Mouse (Mus musculus) cerebellum, postnatal 4 days (tissue): ENCODE measurements around the gene Tubb3.
A peak's percentile ranks its signal among the peaks of the same experiment; 100 is the strongest.
"Not testable (repeated sequence)": the region's sequence is repeated elsewhere in the genome, so short reads cannot be mapped to it uniquely, and the experiment has no call there.

Source experiments
- DNase-seq, 2 experiments: peaks; one replicate each; pipeline ENCODE4 v3.0.0; 2022; ENCODE audit warnings: low spot score in 2 of 2, mixed read lengths in 1 of 2

Gene Tubb3

DNA sequence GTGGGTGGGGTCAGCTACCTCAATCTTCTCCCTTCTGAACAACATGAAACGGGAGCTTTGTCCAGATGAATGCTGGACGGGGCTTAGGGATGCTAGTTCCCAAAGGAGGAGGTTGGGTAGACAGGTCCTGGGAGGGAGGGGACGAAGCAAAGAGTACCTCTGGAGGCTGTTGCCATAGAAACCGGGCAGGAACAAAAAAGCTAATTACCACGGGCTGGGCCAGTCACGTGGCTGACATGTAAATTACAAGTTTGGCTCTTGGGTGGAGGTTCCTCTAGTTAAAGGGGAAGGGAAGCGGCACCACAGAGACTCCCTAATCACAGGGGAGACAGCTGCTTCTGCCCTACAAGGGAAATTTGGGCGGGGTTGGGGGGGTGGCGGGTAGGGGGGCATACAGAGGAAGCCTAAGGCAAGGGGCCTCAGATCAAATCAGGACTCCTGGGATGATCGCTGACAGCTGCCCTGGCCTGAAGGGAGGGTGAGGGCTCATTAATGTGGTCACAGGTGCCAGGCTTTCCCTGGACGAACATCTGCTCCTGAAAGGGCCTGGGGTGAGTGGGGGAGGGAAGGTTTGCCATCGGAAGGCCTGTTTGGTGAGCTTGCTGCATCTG, 1.4 kb downstream of the Tubb3 start:
- DNase-seq = peak in 1 of 2 experiments; percentile 38

DNA sequence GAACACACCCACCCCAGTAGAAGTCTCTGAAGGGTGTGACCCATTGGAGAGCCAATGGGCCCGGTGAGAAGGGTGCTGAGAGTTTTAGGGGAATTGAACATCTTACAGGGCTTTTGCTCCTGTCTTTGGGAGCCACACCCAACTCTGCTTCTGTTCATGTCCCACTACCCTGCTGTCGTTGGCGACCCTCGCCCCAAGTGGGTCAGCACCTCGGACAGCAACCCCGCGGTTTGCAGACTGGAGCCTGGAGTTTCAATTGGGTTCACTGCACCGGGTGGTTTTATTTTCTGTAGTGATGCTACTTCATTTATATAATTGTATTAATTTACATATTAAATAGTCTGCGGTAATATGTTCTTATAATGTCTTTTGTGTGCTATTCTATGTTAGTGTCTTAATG, 3.0 kb downstream of the Tubb3 start:
- DNase-seq = no peak

DNA sequence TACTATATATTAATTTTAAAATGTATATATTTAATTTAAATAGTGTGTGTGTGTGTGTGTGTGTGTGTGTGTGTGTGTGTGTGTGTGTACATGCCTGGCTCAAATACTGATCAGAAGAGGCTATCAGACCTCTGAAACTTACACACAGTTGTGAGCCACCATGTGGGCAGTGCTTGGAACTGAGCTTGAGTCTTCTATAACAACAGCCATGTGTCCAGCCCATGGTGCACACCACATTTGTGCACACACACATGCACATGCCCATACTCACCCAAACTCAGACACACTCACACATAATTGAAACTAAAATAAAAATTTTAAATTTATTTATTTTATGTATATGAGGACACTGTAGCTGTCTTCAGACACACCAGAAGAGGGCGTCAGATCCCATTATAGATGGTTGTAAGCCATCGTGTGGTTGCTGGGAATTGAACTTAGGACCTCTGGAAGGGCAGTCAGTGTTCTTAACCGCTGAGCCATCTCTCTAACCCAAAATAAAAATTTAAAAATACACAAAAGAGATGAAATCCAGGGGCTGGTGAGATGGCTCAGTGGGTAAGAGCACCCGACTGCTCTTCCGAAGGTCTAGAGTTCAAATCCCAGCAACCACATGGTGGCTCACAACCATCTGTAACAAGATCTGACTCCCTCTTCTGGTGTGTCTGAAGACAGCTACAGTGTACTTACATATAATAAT, 3.9 kb downstream of the Tubb3 start:
- peak in 1 of 2 experiments; percentile 18 for DNase-seq

DNA sequence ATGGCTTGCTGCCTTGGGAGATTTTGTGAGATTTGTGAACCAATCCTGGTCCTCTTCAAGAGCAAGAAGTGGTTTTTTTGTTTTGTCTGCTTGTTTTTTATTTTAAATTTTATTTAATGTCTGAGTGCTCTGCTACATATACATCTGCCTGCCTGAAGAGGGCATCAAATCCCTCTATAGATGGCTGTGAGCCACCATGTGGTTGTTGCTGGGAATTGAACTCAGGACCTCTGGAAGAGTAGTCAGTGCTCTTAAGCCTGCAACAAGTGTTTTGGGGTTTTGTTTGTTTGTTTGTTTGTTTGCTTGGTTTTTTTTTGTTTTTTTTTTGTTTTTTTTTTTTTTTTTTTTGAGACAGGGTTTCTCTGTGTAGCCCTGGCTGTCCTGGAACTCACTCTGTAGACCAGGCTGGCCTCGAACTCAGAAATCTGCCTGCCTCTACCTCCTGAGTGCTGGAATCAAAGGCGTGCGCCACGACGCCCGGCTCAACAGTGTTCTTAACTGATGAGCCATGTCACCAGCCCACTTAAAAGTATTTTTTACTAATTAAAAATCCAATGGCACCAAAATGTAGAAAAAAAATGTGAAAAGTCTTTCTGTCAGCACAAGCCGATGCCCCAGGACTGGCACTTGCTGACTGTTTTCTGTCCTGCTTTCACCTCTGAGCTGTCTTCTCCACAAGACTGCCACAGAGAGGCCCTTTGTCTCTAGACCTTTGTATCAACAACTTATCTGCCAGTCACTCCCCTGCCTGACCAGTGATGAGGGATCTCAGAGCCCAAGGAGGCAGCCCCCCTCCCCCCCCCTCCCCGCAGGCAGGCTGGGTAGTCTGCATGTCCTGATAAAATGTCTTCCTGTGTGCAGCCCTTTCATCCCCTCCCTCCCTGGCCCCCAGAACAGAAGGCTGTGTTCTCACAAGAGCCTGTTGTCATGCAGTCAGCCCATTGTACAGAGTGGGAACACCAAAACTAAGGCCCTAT, 5.0 kb downstream of the Tubb3 start:
- no peak for DNase-seq

DNA sequence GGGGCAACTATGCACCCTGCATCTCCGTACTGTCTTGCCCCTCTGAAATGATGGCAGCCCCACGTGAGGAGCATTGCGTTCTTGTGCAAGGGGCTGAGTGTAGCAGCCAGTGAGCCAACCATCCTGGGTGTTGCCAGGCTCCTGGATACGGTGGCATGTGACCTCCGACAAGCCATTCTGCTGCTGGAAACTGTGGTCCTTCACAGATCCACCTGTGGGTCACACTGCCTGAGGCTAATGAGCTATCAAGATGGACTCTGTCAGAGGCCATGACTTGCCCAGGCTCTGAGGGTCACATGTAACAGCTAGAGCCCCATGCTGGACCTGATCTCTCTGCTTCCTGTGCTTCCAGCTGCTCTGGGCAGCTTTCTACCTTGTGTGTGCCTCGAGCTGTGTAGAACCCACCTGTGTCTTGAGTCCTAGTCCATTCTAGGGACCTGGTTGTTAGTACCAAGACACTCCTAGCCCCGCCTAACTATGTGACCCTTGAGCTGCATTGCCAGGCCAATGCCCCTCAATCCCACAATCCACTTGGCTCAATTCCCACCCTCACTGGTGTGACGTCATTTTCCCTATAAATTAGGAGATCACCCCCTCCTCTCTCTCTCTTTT, 5.8 kb downstream of the Tubb3 start:
- no peak for DNase-seq

DNA sequence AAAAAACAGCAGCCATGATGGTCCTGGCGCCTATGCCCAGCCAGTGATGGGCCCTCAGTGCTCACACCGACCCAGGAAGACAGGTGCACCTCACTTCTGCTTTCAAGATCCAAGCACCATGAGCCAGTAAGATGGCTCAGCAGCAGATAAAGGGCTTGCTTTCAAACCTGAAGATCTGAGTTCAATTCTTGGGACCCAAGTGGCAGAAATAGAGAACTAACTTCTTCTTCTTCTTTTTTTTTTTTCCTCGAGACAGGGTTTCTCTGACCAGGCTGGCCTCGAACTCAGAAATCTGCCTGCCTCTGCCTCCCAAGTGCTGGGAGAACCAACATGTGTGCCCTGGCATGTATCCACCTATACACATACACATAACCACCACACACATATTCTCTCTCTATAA, 8.5 kb downstream of the Tubb3 start:
- no peak for DNase-seq

DNA sequence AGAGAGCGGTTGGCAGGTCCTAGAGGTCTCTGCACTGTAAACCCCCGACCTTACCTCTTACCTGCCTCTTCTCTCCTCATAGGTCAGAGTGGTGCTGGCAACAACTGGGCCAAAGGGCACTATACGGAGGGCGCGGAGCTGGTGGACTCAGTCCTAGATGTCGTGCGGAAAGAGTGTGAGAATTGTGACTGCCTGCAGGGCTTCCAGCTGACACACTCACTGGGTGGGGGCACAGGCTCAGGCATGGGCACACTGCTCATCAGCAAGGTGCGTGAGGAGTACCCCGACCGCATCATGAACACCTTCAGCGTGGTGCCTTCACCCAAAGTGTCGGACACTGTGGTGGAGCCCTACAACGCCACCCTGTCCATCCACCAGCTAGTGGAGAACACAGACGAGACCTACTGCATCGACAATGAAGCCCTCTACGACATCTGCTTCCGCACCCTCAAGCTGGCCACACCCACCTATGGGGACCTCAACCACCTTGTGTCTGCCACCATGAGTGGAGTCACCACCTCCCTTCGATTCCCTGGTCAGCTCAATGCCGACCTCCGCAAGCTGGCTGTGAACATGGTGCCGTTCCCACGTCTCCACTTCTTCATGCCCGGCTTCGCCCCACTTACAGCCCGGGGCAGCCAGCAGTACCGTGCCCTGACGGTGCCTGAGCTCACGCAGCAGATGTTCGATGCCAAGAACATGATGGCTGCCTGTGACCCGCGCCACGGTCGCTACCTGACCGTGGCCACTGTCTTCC, 9.5 kb downstream of the Tubb3 start:
- DNase-seq = no peak

DNA sequence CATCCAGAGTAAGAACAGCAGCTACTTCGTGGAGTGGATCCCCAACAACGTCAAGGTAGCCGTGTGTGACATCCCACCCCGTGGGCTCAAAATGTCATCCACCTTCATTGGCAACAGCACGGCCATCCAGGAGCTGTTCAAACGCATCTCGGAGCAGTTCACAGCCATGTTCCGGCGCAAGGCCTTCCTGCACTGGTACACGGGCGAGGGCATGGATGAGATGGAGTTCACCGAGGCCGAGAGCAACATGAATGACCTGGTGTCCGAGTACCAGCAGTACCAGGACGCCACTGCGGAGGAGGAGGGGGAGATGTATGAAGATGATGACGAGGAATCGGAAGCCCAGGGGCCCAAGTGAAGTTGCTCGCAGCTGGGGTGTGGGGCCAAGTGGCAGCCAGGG, 10.1 kb downstream of the Tubb3 start:
- no peak for DNase-seq

DNA sequence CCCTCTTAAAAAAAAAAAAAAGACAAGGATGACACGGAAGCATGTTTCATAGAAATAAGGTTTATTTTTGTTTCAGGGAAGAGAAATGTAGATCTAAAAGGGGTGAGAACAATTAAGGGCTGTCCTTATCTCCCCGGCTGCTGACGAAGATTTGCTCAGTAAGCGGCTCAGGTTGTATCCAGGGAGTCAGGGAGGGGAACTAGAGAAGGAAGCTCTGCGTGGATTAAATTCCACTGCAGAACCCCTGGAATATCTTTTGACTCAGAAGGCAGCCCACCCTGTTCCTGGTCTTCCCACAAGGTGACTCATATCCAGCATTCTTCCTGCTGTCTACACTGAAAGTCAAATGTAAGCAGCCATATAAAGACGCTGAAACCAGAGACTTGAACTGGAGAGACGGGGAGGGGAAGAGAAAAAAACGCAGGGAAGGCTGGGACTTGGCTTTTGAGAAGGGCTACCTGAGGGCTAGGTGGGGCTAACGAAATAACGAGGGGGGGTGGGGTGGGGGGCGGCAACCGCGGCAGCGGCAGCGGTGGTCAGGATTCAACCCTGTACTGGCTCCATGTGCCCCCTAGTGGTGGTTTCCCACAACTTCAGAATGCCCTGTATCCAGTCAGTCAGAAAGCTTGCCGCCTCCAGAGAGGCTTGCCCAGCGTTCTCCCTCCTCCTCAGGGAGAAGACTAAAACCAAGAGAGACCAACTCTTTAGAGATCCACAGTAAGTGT, 11.0 kb downstream of the Tubb3 start:
- DNase-seq = peak; percentile 48 to 75

DNA sequence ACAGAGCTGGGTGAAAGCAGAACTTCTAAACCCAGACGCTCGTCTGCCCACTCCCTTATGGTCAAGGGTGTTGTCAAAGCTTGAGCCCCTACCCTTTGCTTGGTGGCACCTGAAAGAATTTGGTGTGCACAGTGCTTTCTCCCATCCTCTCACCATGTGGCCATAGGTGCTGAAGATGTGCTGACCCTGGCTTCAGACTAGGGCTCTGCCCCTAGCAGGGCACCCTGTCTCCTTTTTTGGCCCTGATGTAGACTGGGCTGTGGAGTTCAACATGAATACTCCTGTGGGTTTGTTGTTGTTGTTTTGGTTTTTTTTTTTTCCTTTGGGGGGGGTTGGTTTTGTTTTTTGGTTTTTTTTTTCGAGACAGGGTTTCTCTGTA, 11.5 kb downstream of the Tubb3 start:
- no peak for DNase-seq

DNA sequence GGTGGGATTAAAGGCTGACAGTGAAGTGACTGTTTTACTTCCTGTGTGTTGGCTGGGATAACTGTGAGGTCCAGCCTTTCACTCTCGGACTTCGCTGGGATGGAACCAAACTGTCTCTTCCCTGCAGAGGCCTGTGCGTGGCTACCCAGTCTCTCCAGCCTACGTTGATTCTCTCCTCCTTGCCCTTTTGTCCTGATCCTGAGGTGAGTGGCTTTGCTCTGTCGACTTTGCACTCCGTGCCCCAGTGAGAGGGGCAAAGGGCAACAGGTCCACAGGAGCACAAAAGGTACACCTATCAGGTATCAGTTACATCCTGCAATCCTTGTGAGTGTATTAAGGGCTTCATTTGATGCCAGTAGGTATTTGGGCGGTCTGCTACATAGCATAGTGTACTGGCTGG, 12.2 kb downstream of the Tubb3 start, which contains the start of gene Def8:
Def8 (plus strand) TSS at position 87 of the 400 bp plus-strand sequence.
- no peak for DNase-seq

DNA sequence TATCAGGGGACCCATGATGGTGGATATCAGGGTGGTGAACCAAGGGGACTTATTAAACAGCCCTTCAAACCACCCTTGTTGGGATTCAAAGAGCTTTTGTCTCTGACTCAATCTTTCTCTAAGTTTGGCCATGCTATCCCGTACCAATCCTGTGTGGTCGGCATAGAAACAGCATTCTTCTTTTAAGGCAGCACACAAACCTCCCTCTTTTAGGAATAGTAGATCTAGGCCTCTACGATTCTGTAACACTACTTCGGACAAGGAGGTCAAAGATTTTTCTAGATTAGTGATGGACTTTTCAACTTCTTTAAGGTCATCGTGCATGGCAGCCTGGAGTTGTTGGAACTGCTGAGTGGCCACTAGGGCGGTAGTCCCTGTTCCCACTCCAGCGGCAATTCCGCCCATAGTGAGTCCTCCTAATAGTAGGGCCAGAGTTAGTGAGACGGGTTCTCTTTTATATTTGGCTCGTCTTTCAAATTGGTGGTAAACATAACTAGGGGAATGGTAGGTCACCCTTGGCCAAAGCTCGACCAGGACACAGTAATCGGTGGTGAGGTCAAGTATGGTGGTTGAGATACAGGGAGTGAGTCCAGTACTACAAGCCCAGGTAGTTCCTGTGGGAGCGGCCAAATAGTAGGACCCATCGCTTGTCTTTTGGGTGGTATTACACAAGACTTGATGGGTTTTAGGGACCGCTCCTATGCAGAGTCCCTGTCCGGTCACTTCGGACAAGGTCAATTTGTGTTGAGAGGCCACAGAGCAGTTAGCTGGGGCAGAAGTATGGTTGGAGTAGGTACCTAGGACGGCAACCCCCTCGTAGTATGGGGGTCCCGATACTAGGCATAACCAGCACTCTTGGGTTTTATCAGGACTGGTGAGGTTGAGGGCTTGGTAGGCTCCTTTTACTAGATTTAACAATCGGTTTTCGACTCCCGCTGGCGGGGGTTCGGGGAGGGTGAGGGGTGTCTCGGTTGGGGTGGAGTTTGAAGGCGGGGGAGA, 15.6 kb downstream of the Tubb3 start:
- no peak for DNase-seq

DNA sequence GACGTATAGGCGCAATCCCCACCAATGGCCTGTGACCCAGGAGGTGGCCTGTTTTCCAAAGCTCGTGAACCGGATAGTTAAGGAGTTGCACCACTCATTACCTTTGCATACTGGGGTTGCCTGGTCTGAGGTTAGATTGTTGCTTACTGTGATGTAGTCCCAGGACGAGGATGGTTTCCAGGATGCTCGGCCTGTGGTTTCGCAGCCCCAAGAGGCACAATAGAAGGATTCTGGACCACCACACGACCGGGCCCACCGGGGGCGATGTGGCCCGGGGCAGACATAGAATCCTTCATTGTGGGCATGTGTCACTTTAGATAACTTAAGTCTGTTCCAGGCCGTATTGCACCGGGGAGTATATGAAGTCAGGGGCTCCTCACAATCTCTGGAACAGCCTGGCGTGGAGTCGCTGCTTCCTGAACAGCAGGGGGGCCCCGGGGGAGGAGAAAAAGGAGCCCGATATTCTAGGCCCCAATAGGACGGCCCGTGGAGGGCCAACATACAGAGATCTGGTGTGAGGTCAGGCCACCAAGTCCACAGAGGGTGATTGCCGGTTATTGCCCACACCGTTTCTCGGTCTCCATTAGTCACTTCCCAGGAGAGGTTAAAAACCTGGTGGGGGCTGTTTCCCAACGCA, 16.5 kb downstream of the Tubb3 start:
- no peak for DNase-seq

DNA sequence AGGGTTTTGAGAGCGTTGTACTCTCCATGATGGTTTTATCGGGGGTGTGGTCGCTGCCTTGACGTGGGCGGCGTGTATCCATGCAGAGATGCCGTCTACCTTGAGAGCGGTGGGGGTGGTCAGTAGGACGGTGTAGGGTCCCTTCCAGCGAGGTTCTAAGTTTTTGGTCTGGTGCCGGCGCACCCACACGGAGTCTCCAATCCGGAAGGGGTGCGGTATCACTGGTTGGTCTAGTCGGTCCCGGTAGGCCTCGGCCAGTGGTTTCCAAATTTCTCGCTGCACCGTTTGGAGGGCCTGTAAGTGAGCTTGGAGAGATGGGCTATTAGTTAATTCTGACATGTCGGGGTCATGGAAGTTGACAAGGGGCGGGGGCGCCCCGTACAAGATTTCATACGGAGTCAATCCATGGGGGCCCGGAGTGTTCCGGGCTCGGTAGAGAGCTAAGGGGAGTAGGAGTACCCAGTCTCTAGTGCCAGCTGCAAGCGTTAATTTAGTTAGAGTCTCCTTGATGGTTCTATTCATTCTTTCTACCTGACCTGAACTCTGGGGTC, 17.2 kb downstream of the Tubb3 start:
- DNase-seq = no peak

DNA sequence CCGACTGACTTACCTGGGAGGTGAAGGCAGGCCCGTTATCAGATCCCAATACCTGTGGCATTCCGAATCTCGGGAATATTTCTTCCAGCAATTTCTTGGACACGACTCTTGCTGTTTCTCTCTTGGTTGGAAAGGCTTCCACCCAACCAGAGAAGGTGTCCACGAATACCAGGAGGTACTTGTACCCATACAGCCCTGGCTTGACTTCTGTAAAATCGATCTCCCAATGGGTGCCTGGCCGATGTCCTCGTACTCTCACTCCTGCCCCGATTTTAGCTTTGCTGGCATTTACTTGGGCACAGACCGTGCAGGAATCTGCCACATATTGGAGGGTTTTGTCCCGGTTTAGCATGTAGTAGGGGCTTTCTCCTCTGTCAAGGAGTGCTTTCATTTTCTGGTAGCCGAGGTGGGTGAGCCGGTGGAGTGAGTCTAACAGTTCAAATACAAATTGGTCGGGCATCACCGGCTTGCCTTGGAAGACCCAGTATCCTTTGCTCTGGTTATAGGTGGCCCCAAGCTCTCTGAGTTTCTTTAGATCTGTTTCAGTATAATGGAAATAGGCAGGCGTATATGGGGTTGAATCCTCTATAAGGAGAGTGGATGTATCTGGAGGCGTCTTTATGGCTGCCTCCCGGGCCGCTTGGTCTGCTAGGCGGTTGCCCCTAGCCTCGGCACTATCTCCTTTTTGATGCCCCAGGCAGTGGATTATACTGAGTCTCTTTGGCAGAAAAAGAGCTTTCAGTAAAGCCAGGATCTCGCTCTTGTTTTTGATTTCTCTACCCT, 17.9 kb downstream of the Tubb3 start:
- no peak for DNase-seq

DNA sequence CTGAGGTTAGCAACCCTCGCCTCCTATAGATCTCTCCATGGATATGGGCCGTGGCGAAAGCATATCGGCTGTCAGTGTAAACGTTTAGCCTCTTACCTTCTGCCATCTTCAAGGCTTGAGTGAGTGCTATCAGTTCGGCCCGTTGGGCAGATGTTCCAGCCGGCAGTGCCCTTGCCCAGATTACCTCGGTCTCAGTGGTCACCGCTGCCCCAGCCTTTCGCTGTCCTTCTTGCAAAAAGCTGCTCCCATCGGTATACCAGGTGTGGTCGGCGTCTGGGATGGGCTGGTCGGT, 18.4 kb downstream of the Tubb3 start:
- DNase-seq = not testable (repeated sequence)

DNA sequence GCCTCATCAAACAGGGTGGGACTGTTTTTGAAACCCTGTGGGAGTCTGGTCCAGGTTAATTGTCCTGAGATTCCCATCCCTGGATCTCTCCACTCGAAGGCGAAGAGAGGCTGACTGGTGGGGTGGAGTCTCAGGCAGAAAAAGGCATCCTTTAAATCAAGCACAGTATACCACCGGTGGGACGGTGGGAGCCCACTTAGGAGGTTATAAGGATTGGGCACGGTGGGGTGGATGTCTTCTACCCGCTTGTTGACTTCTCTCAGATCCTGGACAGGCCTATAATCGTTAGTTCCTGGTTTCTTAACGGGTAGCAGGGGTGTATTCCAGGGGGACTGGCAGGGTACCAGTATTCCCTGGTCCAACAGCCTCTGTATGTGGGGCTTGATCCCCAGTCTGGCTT, 19.7 kb downstream of the Tubb3 start:
- DNase-seq = not testable (repeated sequence)
